Mouse (Mus musculus) kidney, adult 2 months (tissue): Measurements from ENCODE around the gene Irgm2.
"Not testable (repeated sequence)": the region's sequence is repeated elsewhere in the genome, so short reads cannot be mapped to it uniquely, and the experiment has no call there.

Experiments used
- CTCF ChIP-seq: fragments of 200-500 bp; conservative IDR thresholded peaks from 2 replicates; pipeline ENCODE4 v1.5.1; 2011; ENCODE audit warnings: low read depth, mild to moderate bottlenecking, control low read depth, low read length, moderate library complexity, mixed read lengths; ENCODE audit not compliant: insufficient read depth, insufficient read length
- POLR2A ChIP-seq: fragments of 200-500 bp; IDR thresholded peaks from one replicate; pipeline ENCODE4 v1.6.1; 2011; ENCODE audit warnings: low read depth, low read length, control low read depth

- TF ChIP-seq CTCF, POLR2A: not testable (repeated sequence)
Observed at GRCm38 (mm10) chr11:58228021-58228420, 28.6 kb downstream of the Irgm2 start.
